Mouse (Mus musculus) heart, postnatal 36 days (tissue): ENCODE data around the gene Phlpp2. TPM values are rescaled to one million over a fixed set of nuclear protein-coding genes. Genes with fewer than 3 reads are reported as not detected.
A peak's percentile ranks its signal among the peaks of the same experiment; 100 is the strongest.

Experiments
- DNase-seq, 2 experiments: peaks; one replicate each; pipeline ENCODE4 v3.0.0; 2021 to 2022
- intact Hi-C: fragments of 180-260 bp; cut with DNase I; formaldehyde crosslinking; loops from one replicate; pipeline ENCODE4 v1.15.1; 2025
- total RNA-seq, 2 experiments: library from RNA; stranded (reverse); gene quantifications; 2 replicates each; pipeline ENCODE4 v1.2.3; 2021

The Phlpp2 gene
- total RNA-seq, 2 experiments from 2014 or later, result 4.8 to 5.5 TPM

GRCm38 (mm10) chr8:109894636-109895035 lies 26.3 kb downstream of the Phlpp2 start:
- intact Hi-C loops, result no loop called here
- DNase-seq, result no peak

DNA sequence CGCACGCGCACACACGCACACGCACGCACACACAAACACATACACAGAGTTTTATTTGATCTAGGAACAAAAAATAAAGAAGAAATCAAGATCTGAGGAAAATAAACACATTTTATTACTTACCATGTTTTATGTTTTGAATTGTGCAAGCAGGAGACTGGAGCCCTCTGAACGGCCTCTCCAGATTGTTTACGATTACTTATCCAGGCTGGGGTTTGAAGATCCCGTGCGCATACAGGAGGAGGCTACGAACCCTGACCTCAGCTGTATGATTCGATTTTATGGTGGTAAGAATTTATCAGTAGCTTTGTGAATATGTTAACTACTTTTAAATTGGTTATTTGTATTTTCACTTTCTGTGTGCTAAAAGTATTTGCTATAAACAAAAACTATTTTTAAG lies 27.0 kb downstream of the Phlpp2 start:
- intact Hi-C loops, result no loop called here
- DNase-seq, result no peak

- DNase-seq, result no peak
- intact Hi-C loops, result no loop called here
These were observed 34.0 kb downstream of the Phlpp2 start for GRCm38 (mm10) chr8:109902379-109902778.

- intact Hi-C loops, result no loop called here
- no peak for DNase-seq
These were observed 35.6 kb downstream of the Phlpp2 start for GRCm38 (mm10) chr8:109903909-109904469.

DNA sequence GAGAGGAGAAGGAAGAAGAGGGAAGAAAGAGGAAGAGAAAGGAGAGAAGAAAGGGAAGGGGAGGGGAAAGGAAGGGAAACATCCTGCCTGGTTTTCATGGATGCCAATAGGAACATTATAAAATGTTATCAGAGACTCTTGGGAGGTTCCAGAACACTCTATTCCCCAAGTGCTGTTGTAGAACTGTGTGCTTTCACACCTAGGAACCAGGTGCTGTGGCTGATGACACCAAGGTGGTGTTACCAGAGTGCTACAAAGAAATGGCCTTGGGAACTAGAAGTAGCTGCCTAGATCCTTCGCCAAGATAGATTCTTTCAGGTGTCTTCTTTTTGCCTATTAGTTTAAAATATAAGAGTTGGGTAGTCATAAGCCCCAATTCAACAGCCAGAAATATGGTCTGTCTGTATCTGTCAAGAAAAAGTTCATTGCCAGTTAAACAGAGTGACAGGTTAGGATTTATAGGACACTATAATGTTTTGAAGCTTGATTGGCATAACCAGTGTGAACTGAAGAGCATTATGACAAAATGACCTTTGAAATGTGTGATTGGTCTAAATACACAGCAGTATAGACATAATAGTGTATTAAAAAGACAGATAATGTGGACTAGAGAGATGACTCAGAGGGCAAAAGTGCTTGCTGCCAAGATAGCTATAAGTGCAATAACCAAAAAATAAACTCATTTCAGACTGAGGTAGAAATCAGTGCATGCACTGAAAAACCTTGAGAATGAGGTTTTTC lies 36.8 kb downstream of the Phlpp2 start:
- intact Hi-C loops, result no loop called here
- no peak for DNase-seq

DNA sequence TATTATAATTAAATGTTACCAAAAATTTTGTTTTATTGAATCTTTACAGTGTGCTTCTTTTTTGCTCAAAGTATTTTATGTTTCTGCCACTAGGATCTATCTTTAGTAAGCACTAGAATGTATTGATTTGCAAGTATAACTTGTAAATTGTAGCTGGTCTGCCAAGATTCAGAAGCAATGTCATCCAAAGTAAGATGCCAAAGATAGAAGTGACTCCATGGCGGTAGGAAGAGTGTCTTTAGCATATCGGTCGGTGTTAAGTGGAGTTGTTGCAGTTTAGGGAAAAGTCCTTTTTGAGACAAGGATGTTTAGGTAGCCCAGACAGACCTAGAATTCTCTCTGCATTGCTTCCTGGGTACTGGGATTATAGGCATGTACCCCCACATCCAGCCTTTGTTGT lies 38.6 kb downstream of the Phlpp2 start:
- DNase-seq, result no peak
- intact Hi-C loops, result no loop called here

- no peak for DNase-seq
- intact Hi-C loops, result no loop called here
These were observed 39.0 kb downstream of the Phlpp2 start for GRCm38 (mm10) chr8:109907376-109907775.

DNA sequence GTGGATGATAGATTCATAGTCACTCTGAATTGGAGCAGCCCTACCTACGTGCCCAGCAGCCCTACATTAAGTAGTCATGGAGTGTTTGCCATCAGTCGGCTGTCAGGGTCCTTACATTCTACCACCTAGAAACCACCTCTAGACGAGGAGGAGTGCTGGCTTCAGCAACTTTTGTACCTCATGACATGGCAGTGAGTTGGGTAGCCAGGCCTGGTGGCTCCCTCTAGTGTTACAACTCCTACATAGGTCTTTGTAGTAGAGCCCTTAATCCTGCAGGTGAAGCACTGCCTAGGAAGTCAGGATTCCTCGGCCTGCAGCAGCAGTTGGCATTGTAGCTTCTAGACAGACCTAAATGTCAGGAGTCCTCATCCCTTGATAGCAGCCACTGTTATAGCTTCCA lies 48.9 kb downstream of the Phlpp2 start:
- peak; percentile 27 to 37 for DNase-seq
- intact Hi-C loops, result loop anchor here (1.0 to 10.0 kb wide), 3 partner anchors 64 to 322 kb away; partner anchors contain the start of gene Zfp821

- intact Hi-C loops, result no loop called here
- DNase-seq, result peak in 1 of 2 experiments; percentile 11
These were observed 52.4 kb downstream of the Phlpp2 start for GRCm38 (mm10) chr8:109920406-109921390.

GRCm38 (mm10) chr8:109941606-109942360 lies 73.4 kb downstream of the Phlpp2 start:
- no peak for DNase-seq
- intact Hi-C loops, result no loop called here

DNA sequence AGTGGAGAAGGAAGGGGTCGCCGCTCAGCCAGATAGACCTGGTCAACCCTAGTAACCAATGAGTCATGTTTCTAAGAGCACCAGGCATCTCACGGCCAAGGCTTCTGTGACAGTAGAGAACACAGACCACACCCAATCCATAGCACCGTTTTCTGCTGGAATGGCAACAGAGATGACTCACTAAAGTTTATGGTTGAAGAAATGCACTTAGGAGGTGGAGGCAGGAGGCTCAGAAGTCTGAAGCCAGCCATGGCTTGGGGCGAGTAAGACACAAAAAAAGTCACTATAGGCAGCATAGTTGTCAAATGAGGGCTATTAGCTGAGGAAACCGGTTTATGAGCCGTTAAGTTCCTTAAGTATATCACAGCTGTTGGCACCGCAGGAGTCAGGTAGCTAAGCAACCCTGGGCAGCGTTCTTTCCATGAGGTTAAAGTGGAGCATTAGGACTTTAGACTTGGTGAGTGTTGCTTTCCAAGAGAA lies 76.9 kb downstream of the Phlpp2 start:
- intact Hi-C loops, result no loop called here
- DNase-seq, result no peak

DNA sequence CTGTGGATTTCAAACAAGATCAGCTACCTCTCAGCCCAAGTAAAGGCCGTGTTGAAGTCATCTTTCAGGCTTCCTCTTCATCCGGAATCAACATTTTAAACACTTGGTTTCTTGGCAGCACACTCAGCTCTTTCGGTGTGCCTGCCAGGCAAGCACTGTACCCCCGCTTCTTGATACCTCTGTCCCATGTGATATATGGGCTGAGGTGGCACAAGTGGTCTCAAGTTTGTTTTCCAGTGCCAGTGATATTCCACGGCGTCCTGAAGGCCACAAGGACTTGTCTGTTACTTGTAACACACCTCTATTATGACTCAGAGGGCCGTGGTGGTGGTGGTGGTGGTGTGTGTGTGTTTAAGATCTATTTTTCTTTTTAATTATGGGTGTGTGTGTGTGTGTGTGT lies 77.4 kb downstream of the Phlpp2 start:
- intact Hi-C loops, result no loop called here
- no peak for DNase-seq

- intact Hi-C loops, result no loop called here
These were observed 77.9 kb downstream of the Phlpp2 start for GRCm38 (mm10) chr8:109946272-109946671.

GRCm38 (mm10) chr8:109947447-109948284 lies 79.3 kb downstream of the Phlpp2 start:
- no peak for DNase-seq

More at GRCm38 (mm10) chr8:109946272-109946671, 77.9 kb downstream of the Phlpp2 start:
- DNase-seq, result no peak

DNA sequence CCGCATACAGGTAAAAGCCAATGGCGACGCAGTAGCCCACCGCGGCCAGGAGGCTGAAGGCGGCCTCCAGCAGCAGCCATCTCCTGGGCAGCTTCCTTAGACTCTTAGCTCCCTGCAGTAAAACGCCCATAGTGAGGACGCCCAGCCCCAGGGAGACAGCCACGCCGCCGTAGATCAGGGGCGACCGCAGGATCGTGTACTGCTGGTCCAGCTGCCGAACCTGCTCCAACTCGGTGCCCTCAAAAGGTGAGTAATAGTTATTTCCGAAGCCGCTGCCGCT lies 79.9 kb downstream of the Phlpp2 start:
- no peak for DNase-seq
- intact Hi-C loops, result no loop called here

More at GRCm38 (mm10) chr8:109947447-109948284, 79.3 kb downstream of the Phlpp2 start:
- intact Hi-C loops, result no loop called here

GRCm38 (mm10) chr8:109952171-109952570 lies 83.8 kb downstream of the Phlpp2 start:
- intact Hi-C loops, result no loop called here
- DNase-seq, result no peak

DNA sequence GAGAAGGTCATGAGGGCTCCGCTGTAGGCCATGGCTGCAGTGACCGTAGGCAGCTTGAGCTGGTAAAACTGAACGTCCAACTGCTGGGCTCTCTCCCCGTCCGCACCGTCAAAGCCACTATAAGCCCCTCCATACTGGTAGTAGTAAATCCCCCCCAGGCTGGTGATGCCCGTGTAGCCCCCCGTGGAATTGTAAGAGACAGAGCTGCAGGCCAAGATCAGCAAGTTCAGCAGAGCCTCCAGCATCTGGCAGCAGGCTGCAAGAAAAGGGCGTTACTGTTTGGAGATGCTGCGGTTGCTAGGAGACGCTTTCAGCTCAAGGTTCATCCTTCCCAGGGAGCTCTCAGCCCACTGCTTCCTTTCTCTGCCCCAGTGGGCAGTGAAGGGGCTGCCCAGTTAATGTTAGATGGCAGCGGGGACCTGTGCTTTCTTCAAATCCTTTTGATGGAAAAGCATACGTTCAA lies 86.2 kb downstream of the Phlpp2 start:
- intact Hi-C loops, result no loop called here
- no peak for DNase-seq

- DNase-seq, result no peak
These were observed 89.1 kb downstream of the Phlpp2 start for GRCm38 (mm10) chr8:109957167-109958028.

More at GRCm38 (mm10) chr8:109957167-109958028, 89.1 kb downstream of the Phlpp2 start:
- intact Hi-C loops, result no loop called here
